Mouse (Mus musculus) limb, embryonic 10.5 days (tissue): ENCODE measurements at regions not wholly inside any gene's neighbourhood (a gene's known extent, or its start where the extent isn't known, plus 50 kb on each side); places are given as distances from the start of the nearest gene placed in this dataset.
"Not testable (repeated sequence)": the region's sequence is repeated elsewhere in the genome, so short reads cannot be mapped to it uniquely, and the experiment has no call there.

ENCODE experiments used
- DNase-seq: peaks from one replicate; pipeline ENCODE4 v3.0.0-alpha.2; 2017; ENCODE audit warnings: low spot score
- H3K27ac ChIP-seq: fragments of 300-500 bp; sonication (generic); 2 replicates; pipeline ENCODE4 v1.5.1; 2016; ENCODE audit warnings: mild to moderate bottlenecking
- H3K27me3 ChIP-seq: fragments of 300-500 bp; sonication (generic); 2 replicates; pipeline ENCODE4 v1.6.1; 2016; ENCODE audit warnings: low read depth, mild to moderate bottlenecking; ENCODE audit not compliant: poor library complexity, severe bottlenecking
- H3K36me3 ChIP-seq: fragments of 300-500 bp; sonication (generic); 2 replicates; pipeline ENCODE4 v1.6.1; 2016; ENCODE audit warnings: mild to moderate bottlenecking, moderate library complexity
- H3K4me1 ChIP-seq: fragments of 300-500 bp; sonication (generic); 2 replicates; pipeline ENCODE4 v1.6.1; 2016
- H3K4me3 ChIP-seq: fragments of 300-500 bp; sonication (generic); 2 replicates; pipeline ENCODE4 v1.5.1; 2016; ENCODE audit warnings: mild to moderate bottlenecking, moderate library complexity
- H3K9me3 ChIP-seq: fragments of 300-500 bp; sonication (generic); replicated peaks from 2 replicates; pipeline ENCODE4 v1.6.1; 2016; ENCODE audit warnings: mild to moderate bottlenecking
- WGBS: fragments of 180-500 bp; shearing (Covaris S2); methylation state at CpG from one replicate; pipeline ENCODE4 v1.1.7; 2016; 5-methylcytosine and 5-hydroxymethylcytosine counted together

DNA sequence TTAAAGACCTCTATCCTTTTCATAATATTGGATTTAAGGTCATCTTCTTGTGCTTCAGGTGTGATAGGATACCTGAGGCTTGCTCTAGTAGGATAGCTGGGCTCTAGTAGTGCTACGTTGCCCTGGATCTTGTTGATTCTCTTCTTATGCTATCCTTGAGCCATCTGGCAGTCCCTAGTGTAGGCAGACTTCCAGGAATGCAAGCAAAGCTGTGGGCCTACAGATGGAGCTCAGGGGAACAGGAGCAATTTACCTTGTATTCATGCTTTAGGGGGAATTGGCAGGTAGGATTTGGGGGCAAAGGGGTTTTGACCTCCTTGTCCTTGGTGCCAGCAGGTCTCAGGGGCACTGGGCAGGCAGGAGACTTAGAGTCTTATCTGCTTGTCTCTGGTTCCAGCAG, 297.8 kb upstream of the Dcbld2 start:
- no peak overlapping the region for H3K4me3 ChIP-seq
- 89% methylated on average over 1 of the region's 1 CpGs for WGBS
- H3K27me3 ChIP-seq: no peaks in the 10 kb centered on the region
- DNase-seq: no peak
- no peaks in the 10 kb centered on the region for H3K36me3 ChIP-seq
- H3K4me1 ChIP-seq: no peaks in the 10 kb centered on the region
- H3K9me3 ChIP-seq: no peaks in the 10 kb centered on the region
- H3K27ac ChIP-seq: no peak overlapping the region

DNA sequence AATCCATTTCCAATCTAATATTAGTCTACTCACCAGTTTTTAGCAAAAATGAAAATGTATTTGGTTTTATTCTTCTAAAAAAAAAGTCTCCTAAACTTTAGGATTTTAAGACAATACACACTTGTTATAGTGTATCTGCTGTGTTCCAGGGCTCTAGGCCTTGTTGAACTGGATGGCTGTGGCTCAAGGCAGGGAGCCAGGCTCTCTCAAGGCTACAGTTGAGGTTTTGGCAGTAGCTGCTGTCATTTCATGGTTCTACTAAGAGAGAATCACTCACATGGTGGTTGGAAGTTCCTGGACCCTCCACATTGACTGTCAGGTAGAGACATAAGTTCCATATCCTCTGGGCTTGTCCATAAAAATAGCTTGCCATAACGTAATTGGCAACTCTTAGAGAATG, 282.2 kb upstream of the Dcbld2 start:
- Histone ChIP-seq H3K4me3 (no peak overlapping the region), H3K4me1 (peaks cover 8% of the 10 kb centered on the region), H3K27ac (no peak overlapping the region), H3K36me3 (no peaks in the 10 kb centered on the region), H3K9me3 (no peaks in the 10 kb centered on the region), H3K27me3 (no peaks in the 10 kb centered on the region)
- DNase-seq: no peak
- 86% methylated on average over 1 of the region's 1 CpGs for WGBS

DNA sequence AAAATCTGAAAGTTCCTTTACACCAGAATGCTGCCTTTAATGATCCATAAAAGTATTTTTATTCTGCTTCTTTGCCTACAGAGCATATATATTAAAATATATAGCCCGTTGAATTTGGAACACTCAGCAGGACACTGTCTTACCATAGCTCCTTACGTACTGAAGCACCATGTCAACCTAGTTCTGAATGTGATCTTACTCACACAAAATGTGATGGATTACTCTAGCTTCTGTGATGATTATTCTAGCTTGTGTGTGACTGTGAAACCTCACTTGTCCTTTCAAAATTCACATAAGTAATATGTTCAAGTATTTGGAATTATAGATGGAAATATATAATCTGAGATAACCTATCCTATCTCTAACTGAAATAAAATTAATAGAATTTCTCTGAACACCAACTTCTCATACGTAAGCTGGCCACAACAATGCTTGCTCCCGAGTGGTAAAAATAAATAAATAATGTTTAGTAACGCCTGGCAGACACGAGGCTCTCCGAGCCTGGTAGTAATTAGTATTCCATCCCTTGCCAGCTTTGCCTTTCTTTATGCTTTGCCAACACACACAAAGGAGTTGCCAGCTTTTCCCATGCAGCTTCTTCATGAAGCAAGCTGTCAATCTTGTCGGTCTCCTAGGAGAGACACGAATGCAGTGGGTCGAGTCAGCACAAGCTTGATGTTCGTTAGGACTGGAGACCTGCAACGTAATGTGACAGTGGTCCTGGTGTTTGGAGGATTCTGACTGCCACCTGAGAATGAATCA, 271.9 kb upstream of the Dcbld2 start:
- H3K9me3 ChIP-seq: no peaks in the 10 kb centered on the region
- H3K27me3 ChIP-seq: no peaks in the 10 kb centered on the region
- H3K4me3 ChIP-seq: no peak overlapping the region
- H3K4me1 ChIP-seq: no peaks in the 10 kb centered on the region
- no peaks in the 10 kb centered on the region for H3K36me3 ChIP-seq
- 86% methylated on average over 12 of the region's 12 CpGs for WGBS
- H3K27ac ChIP-seq: no peak overlapping the region
- DNase-seq: no peak

DNA sequence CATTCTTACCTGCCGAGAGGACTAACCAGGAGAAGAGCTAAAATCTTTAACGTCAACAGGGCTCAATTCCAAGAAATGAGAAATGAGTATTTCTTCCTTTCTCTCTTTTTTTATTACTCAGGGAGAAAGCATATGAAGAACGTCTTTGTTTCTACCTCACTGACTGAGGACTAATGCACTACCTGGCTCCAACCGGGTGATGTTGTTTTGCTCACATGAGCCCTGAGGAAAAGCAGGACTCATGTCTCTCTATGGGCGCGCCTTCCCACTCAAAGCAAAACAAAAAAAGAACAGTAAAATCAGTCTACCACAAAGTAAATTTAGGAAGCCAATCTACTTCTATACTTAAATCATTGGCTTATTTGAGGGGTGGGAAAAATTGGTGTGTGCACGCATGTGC, 271.3 kb upstream of the Dcbld2 start:
- Histone ChIP-seq H3K4me1 (no peaks in the 10 kb centered on the region), H3K9me3 (no peaks in the 10 kb centered on the region), H3K36me3 (no peaks in the 10 kb centered on the region), H3K4me3 (no peak overlapping the region), H3K27ac (no peak overlapping the region), H3K27me3 (no peaks in the 10 kb centered on the region)
- 87% methylated on average over 7 of the region's 7 CpGs for WGBS
- DNase-seq: no peak

DNA sequence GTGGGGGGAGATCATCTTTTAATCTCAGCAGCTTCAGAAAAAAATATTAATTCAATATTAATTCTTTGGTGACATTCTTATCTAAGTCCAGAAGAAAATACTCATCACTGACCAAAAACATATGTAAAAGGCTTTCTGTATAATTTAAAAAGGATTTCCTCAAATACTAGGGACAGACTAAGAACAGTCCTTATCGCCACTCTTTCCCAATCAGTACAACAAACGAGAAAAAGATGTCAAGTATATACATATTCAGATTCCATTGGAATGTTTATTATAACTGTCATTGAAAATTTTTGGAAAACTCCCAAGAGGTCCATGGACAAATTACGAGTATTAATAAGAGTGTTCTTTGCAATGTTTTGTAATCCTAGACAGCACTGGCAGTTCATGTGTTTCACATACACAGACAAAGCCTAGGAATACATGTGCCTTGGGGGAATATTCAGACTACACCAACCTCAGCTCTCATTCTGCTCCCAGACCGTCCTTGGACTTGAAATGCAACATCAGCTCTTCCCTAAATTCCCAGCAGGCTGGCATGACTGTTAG, 270.4 kb upstream of the Dcbld2 start:
- no peak overlapping the region for H3K4me3 ChIP-seq
- H3K4me1 ChIP-seq: no peaks in the 10 kb centered on the region
- H3K9me3 ChIP-seq: no peaks in the 10 kb centered on the region
- H3K27me3 ChIP-seq: no peaks in the 10 kb centered on the region
- no peak overlapping the region for H3K27ac ChIP-seq
- 87% methylated on average over 4 of the region's 4 CpGs for WGBS
- no peak for DNase-seq
- no peaks in the 10 kb centered on the region for H3K36me3 ChIP-seq

DNA sequence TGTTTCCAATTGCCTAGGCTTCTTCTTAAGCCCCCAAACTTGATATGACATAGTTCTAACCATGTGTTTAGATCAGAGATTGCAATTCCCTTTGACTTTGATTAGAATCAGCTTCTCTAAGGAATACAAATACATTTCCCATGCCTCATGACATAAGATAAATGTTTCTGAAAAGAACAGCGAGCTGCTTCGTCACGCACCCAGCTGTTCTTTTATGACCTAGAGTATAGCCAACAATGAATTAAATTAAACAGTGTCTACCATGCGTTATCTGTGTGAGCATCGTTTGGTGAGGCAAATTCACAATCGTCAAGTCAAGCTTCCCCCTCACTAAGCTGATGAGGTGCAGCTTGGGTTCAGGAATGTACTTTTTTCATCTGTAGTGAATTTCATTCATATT, 261.8 kb upstream of the Dcbld2 start:
- Histone ChIP-seq H3K27me3 (no peaks in the 10 kb centered on the region), H3K4me1 (no peaks in the 10 kb centered on the region), H3K27ac (no peak overlapping the region), H3K36me3 (no peaks in the 10 kb centered on the region), H3K4me3 (no peak overlapping the region), H3K9me3 (no peaks in the 10 kb centered on the region)
- 89% methylated on average over 6 of the region's 6 CpGs for WGBS
- DNase-seq: no peak

DNA sequence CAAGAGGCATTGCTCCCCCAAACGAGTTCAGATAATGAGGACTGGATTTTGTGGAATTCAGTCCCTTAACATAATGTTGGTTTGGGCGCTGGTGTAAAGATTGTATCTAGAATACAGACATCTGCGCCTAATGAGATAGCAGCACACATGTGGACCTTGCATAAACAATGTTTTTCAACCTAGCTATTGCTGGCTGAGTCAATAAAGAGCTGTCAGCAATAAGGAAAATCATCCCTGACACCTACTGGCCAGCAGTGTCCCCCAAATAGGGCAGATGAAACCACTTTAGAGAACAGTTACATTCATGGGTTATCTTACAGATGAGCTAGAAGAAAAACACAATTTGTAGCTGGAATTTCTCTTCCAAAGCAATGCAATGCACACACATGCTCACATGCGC, 252.7 kb upstream of the Dcbld2 start:
- Histone ChIP-seq H3K4me1 (no peaks in the 10 kb centered on the region), H3K9me3 (no peaks in the 10 kb centered on the region), H3K4me3 (no peak overlapping the region), H3K36me3 (no peaks in the 10 kb centered on the region), H3K27me3 (no peaks in the 10 kb centered on the region), H3K27ac (no peak overlapping the region)
- no peak for DNase-seq
- WGBS: 46% methylated on average over 4 of the region's 4 CpGs

DNA sequence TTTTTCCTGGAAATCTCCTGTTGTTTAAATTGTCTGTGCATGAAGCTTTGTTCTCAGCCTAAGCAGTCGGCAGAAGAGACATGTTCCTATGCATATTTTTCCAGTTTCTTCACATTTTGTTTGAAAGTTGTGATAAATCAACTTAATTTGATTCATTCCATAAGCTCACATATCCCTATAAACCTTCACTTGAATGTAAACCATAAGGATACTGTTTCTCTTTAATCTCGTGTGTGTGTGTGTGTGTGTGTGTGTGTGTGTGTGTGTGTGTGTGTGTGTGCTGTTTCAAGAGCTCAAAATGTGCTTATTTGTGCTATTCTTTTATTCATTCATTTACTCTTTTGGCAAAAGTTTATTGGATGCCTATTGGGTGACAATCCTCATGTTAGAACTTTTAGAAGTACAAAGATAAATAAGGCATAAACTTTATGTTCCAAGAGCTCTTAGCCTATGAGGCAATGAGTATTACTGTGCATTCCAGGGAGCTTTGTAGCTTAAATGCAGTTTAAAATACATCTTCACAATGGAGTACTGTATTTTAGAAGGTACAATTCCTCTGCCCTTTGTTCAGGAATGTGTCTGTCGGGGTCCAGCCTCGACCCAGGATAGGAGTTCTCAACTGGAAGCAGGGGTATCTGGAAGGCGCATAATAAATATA, 229.4 kb upstream of the Dcbld2 start:
- Histone ChIP-seq H3K9me3 (no peaks in the 10 kb centered on the region), H3K36me3 (no peaks in the 10 kb centered on the region), H3K27me3 (no peaks in the 10 kb centered on the region), H3K4me1 (no peaks in the 10 kb centered on the region), H3K27ac (no peak overlapping the region), H3K4me3 (no peak overlapping the region)
- WGBS: 80% methylated on average over 5 of the region's 5 CpGs
- no peak for DNase-seq

DNA sequence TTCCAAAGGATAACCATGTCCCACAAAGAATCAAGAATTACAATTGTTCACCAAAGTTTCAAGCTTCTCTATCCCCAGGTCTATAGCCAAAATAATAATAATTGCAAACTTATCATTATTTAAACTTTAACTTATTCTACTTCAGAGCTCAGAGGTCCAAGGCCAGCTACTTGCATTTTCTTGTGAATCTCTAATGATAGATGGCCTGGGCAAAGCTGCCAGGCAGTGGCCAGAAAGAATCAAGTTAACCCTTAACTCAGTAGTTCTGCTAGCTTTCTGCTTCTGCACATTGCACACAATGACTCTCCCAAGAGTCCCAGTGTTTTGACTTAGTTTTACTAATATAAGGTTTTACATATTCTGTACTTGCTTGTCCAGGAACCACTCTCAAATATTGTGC, 228.3 kb upstream of the Dcbld2 start:
- not testable (repeated sequence) for H3K4me3 ChIP-seq, DNase-seq, H3K4me1 ChIP-seq, H3K27me3 ChIP-seq, H3K27ac ChIP-seq, H3K9me3 ChIP-seq, H3K36me3 ChIP-seq

DNA sequence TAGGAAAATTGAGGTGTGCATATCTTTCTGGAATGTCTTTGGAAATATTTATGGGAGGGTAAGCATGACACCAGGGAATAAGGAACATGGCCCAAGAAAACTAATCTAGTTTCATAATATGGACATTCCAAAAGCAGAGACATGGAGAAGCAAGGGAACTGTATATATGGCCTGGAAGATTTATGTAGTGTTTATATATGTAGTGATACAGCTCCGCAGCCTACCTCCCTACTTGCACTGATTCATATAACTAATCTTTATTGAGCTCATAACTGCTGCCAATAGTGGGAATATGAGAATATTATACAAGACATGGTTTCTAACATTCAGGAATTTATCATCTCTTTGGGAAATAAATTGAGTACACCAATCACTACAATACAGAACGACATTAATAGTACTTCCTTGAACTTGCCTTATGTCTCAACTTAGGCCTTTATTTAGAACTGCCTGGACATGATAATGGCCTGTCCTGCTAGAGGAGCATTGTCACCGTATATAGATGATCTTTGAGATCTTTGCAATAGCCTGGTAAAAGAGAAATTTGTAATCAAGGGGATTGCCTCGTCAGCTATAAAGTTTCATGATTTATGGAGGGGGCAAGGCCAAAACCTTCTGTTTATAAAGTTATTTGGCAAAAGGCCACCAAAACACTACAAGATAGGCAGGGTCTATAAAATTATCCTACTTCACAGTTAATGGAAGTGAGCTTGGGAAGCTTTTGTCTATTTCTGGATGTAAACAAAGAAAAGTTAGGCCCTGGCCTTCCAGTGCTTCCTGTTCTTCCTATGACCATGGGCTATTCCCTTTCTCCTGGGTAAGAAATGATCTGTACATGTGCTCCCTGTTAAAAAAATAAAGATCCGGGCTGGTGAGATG, 213.4 kb upstream of the Dcbld2 start:
- WGBS: 86% methylated on average over 5 of the region's 5 CpGs
- no peaks in the 10 kb centered on the region for H3K36me3 ChIP-seq
- H3K4me1 ChIP-seq: no peaks in the 10 kb centered on the region
- no peak overlapping the region for H3K27ac ChIP-seq
- DNase-seq: no peak
- H3K4me3 ChIP-seq: no peak overlapping the region
- H3K27me3 ChIP-seq: no peaks in the 10 kb centered on the region
- H3K9me3 ChIP-seq: no peaks in the 10 kb centered on the region

DNA sequence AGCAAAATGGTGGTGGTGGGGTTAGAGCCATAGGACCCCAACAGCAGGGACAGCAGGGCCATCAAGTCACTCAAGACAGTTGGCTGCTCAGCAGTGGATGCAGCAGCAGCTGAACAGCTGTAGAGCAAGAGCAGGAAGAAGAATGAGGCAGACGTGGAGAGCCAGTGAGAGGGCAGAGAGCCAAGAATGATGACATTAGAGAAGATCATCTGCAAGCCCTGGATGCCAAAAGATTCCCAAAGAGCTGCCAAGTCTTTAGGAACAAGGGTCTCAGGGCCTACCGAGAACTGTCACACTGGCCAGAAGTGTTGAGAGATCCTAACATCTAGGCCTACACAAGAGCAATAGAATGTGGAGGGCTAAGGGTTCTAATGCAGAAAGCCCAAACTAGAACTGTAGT, 196.4 kb upstream of the Dcbld2 start:
- 92% methylated on average over 2 of the region's 2 CpGs for WGBS
- Histone ChIP-seq H3K27ac (no peak overlapping the region), H3K27me3 (no peaks in the 10 kb centered on the region), H3K36me3 (no peaks in the 10 kb centered on the region), H3K4me3 (no peak overlapping the region), H3K4me1 (no peaks in the 10 kb centered on the region), H3K9me3 (no peaks in the 10 kb centered on the region)
- no peak for DNase-seq

DNA sequence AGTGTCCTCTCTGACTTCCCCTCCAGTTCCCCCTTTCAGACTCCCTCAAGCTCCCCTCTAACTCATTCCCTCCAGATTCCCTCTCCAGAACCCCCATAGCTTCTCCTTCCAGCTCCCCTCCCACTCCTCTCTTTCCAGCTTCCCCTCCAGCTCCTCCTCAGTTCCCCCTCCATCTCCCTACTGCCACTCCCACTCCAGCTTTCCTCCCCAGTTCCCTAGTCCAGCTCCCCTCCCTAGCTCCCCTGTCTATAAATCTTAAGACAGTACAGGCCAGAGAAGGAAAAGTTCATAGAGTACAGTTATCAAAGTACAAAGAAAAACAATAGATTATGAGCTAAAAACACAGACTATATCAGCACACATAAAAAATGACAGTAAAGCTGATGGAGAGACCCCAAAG, 173.6 kb upstream of the Dcbld2 start:
- no peak for DNase-seq
- H3K27me3 ChIP-seq: no peaks in the 10 kb centered on the region
- H3K36me3 ChIP-seq: no peaks in the 10 kb centered on the region
- no peaks in the 10 kb centered on the region for H3K4me1 ChIP-seq
- H3K4me3 ChIP-seq: no peak overlapping the region
- H3K27ac ChIP-seq: no peak overlapping the region
- no peaks in the 10 kb centered on the region for H3K9me3 ChIP-seq

DNA sequence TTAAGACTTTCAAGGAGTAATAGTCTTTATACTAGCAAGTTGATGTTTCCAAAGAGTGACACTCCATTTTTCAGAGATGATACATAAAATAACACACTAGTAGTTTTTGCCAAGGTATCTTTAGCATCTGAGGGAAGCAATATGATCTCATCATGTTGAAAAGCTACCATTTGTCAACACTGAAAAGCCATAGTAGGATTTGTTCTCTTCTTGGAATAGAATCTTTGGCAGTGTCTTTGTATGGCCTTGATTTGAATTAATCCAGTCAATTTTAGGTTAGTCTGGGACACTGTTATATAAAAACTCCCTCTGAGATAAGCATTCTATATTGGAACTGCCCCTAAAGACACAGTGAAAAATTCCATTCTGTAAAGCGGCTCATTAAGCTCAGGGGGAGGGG, 171.4 kb upstream of the Dcbld2 start:
- Histone ChIP-seq H3K9me3 (no peaks in the 10 kb centered on the region), H3K36me3 (no peaks in the 10 kb centered on the region), H3K27me3 (no peaks in the 10 kb centered on the region), H3K4me1 (no peaks in the 10 kb centered on the region), H3K4me3 (no peak overlapping the region), H3K27ac (no peak overlapping the region)
- no peak for DNase-seq
- WGBS: 78% methylated on average over 1 of the region's 1 CpGs
